Comparison of ENCODE assay signal across 8 mouse cellular contexts in the genomic region with DNA sequence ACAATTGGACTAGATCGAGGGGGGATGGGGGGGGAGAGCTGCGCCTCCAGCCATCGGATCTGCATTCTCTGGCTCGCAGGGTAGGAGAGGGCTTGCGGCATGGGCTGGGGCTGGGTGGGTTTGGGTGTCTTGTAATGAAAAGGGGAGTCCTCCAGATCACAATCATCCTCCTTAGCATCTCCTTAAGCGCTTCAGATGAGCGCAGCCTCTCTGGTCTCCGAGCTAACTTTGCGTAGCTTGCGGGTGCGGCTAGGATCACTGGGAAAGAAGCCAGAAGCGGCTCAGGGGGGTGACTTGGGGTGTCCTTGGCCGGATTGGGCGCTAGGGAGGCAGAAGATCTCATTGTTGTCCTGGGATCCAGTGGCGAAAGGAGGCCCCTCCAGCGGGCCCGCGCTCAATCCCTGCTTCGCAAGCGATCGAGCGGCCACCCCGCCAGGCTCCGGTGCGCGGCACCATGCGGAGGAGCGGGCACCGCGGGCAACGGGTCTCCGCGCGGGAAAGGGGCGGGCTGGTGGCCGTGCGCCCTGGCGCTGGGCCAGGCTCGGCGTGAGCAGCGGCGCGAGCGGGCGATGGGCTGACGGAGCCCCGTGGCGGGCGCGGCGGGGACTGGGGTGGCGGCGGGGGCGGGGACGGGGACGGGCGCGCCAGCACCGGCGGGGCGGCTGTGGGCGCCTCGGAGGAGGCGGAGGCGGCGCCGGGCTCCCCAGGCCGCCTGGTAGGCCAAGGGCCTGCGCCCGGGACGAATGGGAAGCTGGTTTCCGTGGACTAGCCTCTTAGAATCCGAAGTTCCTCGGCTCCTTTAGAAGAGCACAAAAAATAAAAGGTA.
DNase-seq lines count a peak whose midpoint lies in the region; ATAC-seq and TF ChIP-seq lines count a peak whose summit lies in the region.

No protein-coding gene starts in this region.

- H3K4me3 ChIP-seq in layer of hippocampus, adult 2 months = peak overlapping the region; percentile 65
- peak overlapping the region; percentile 67 for H3K4me3 ChIP-seq in embryonic facial prominence, embryonic 13.5 days
- peak overlapping the region; percentile 57 for H3K4me3 ChIP-seq in liver, embryonic 11.5 days (ENCODE audit: low read depth, low read length)
- peak overlapping the region; percentile 73 for H3K4me3 ChIP-seq in midbrain, embryonic 16.5 days (ENCODE audit: low read depth, low read length)

- peak overlapping the region; percentile 72 for H3K4me2 ChIP-seq in embryonic facial prominence, embryonic 13.5 days
- peak overlapping the region; percentile 61 for H3K4me2 ChIP-seq in liver, embryonic 11.5 days
- H3K4me2 ChIP-seq in midbrain, embryonic 16.5 days (ENCODE audit: low read length) = peak overlapping the region; percentile 68

- DNase-seq in layer of hippocampus, adult 2 months (ENCODE audit: low spot score in 2 of 2) = peak in 1 of 2 experiments; percentile 43
- DNase-seq in layer of hippocampus, adult 9-11 months = no peak
- peak; percentile 56 to 59 for DNase-seq in heart, adult 9 months (ENCODE audit: low spot score in 2 of 2)
- peak; percentile 22 for DNase-seq in kidney, adult 9 months
- DNase-seq in liver, embryonic 11.5 days (ENCODE audit: low spot score) = peak; percentile 51
- DNase-seq in testis, postnatal 10 days (ENCODE audit: low spot score) = peak; percentile 76

- peak overlapping the region; percentile 82 for H3K27ac ChIP-seq in layer of hippocampus, adult 2 months
- peak overlapping the region; percentile 98 for H3K27ac ChIP-seq in embryonic facial prominence, embryonic 13.5 days
- H3K27ac ChIP-seq in liver, embryonic 11.5 days (ENCODE audit: low read depth, low read length) = peak overlapping the region; percentile 17
- peak overlapping the region; percentile 98 for H3K27ac ChIP-seq in midbrain, embryonic 16.5 days (ENCODE audit: low read length)

- no peak for TF ChIP-seq CTCF in layer of hippocampus, adult 2 months (conservative IDR thresholded peaks at IDR 0.05)

- no peaks in the 10 kb centered on the region for H3K9me3 ChIP-seq in embryonic facial prominence, embryonic 13.5 days
- H3K9me3 ChIP-seq in liver, embryonic 11.5 days (ENCODE audit: control insufficient read depth, low read length) = no peaks in the 10 kb centered on the region
- no peaks in the 10 kb centered on the region for H3K9me3 ChIP-seq in midbrain, embryonic 16.5 days (replicated peaks; ENCODE audit: control insufficient read depth, low read length, poor library complexity, severe bottlenecking)

- peak overlapping the region; percentile 92 for H3K9ac ChIP-seq in embryonic facial prominence, embryonic 13.5 days
- peak overlapping the region; percentile 61 for H3K9ac ChIP-seq in liver, embryonic 11.5 days (ENCODE audit: low read depth, low read length)
- H3K9ac ChIP-seq in midbrain, embryonic 16.5 days (ENCODE audit: low read depth, low read length) = peak overlapping the region; percentile 93

- no peaks in the 10 kb centered on the region for H3K27me3 ChIP-seq in embryonic facial prominence, embryonic 13.5 days
- H3K27me3 ChIP-seq in liver, embryonic 11.5 days (replicated peaks; ENCODE audit: control insufficient read depth, insufficient read depth, low read length) = peaks cover 41% of the 10 kb centered on the region
- H3K27me3 ChIP-seq in midbrain, embryonic 16.5 days (ENCODE audit: control insufficient read depth, insufficient read depth, low read depth, low read length) = no peaks in the 10 kb centered on the region

- ATAC-seq in embryonic facial prominence, embryonic 13.5 days (ENCODE audit: insufficient number of reproducible peaks, insufficient read depth, low FRiP score, low TSS enrichment, low read depth) = peak; percentile 59
- peak; percentile 36; the same call in 1 of the 2 replicates for ATAC-seq in liver, embryonic 11.5 days (replicated peaks; ENCODE audit: low FRiP score)
- peak; percentile 69 for ATAC-seq in midbrain, embryonic 16.5 days

- WGBS in embryonic facial prominence, embryonic 13.5 days = under 1% methylated on average over 69 of the region's 74 CpGs
- WGBS in liver, embryonic 11.5 days = 2% methylated on average over 70 of the region's 74 CpGs
- WGBS in midbrain, embryonic 16.5 days = 0% methylated on average over 42 of the region's 74 CpGs

- no peaks in the 10 kb centered on the region for H3K36me3 ChIP-seq in embryonic facial prominence, embryonic 13.5 days
- H3K36me3 ChIP-seq in liver, embryonic 11.5 days (ENCODE audit: control insufficient read depth, insufficient read depth, low read length) = no peaks in the 10 kb centered on the region
- no peaks in the 10 kb centered on the region for H3K36me3 ChIP-seq in midbrain, embryonic 16.5 days (ENCODE audit: control insufficient read depth, insufficient read depth, low read length)

- H3K4me1 ChIP-seq in embryonic facial prominence, embryonic 13.5 days = peaks cover 55% of the 10 kb centered on the region
- no peaks in the 10 kb centered on the region for H3K4me1 ChIP-seq in liver, embryonic 11.5 days (replicated peaks; ENCODE audit: control insufficient read depth, insufficient read depth, low read length)
- peaks cover 25% of the 10 kb centered on the region for H3K4me1 ChIP-seq in midbrain, embryonic 16.5 days (ENCODE audit: control insufficient read depth, insufficient read depth, low read length)

Comparison
In these comparisons a context has a peak if more than half of its experiments do, and no peak if none do; other contexts are left out.
1. H3K27ac ChIP-seq: peak in every context shown above with its lines; median percentile 98 in embryonic facial prominence, embryonic 13.5 days; 98 in midbrain, embryonic 16.5 days; 82 in layer of hippocampus, adult 2 months; 17 in liver, embryonic 11.5 days.